Mouse (Mus musculus) CH12.LX (cell line): ENCODE measurements around the gene Asb13. TPM values are rescaled to one million over a fixed set of nuclear protein-coding genes. Genes with fewer than 3 reads are reported as not detected.
A peak's percentile ranks its signal among the peaks of the same experiment; 100 is the strongest.

ENCODE experiments used
- DNase-seq: peaks from one replicate; pipeline ENCODE4 v3.0.0-alpha.2; 2013; ENCODE audit errors: extremely low read depth
- H3K27ac ChIP-seq: 2 replicates; pipeline ENCODE4 v1.5.1; 2012; ENCODE audit warnings: low read depth, mild to moderate bottlenecking, control low read depth, moderate library complexity; ENCODE audit not compliant: insufficient read depth
- H3K27me3 ChIP-seq: replicated peaks from 2 replicates; pipeline ENCODE3; 2012; ENCODE audit warnings: inconsistent platforms
- H3K36me3 ChIP-seq, 2 experiments: replicated peaks in 1 of 2; 2 replicates each; pipeline versions ENCODE3 to v1.6.1; 2012; ENCODE audit warnings: inconsistent platforms in 1 of 2, low read length in 1 of 2, mild to moderate bottlenecking in 1 of 2, mixed read lengths in 1 of 2, moderate library complexity in 1 of 2; ENCODE audit not compliant: control insufficient read depth in 1 of 2, insufficient read depth in 1 of 2
- H3K4me1 ChIP-seq, 2 experiments: 2 replicates each; pipeline ENCODE4 v1.6.1; 2012; ENCODE audit warnings: inconsistent platforms in 1 of 2, moderate library complexity in 1 of 2; ENCODE audit not compliant: insufficient read depth in 2 of 2, control insufficient read depth in 1 of 2
- H3K4me2 ChIP-seq: 2 replicates; pipeline ENCODE4 v1.6.1; 2012; ENCODE audit warnings: low read depth, mild to moderate bottlenecking, control low read depth; ENCODE audit not compliant: poor library complexity, insufficient read depth, severe bottlenecking
- H3K4me3 ChIP-seq, 3 experiments: fragments of 150-350 bp in 1 of 3; sonication (generic) in 1 of 3; replicated peaks in 1 of 3; 2 replicates each; pipeline versions ENCODE3 to v1.5.1; 2011 to 2012; ENCODE audit warnings: low read depth in 2 of 3, low read length in 2 of 3, mild to moderate bottlenecking in 2 of 3, moderate library complexity in 2 of 3, control low read depth in 1 of 3, improper control_type of control experiment in 1 of 3, inconsistent platforms in 1 of 3, mixed read lengths in 1 of 3; ENCODE audit not compliant: poor library complexity in 1 of 3
- H3K79me2 ChIP-seq: replicated peaks from 2 replicates; pipeline ENCODE4 v1.6.1; 2012; ENCODE audit warnings: mild to moderate bottlenecking, moderate library complexity; ENCODE audit not compliant: control insufficient read depth, poor library complexity, insufficient read depth, severe bottlenecking; ENCODE audit errors: extremely low read depth
- H3K9ac ChIP-seq: 2 replicates; pipeline ENCODE4 v1.6.1; 2012; ENCODE audit warnings: low read depth, mild to moderate bottlenecking, control low read depth, moderate library complexity; ENCODE audit not compliant: insufficient read depth
- H3K9me3 ChIP-seq: replicated peaks from 2 replicates; pipeline ENCODE3; 2012; ENCODE audit warnings: low read length, inconsistent platforms, mixed read lengths
- BHLHE40 ChIP-seq: IDR thresholded peaks from 2 replicates; pipeline ENCODE4 v1.6.1; 2011; ENCODE audit warnings: mild to moderate bottlenecking, low read depth, low read length, improper control_type of control experiment
- CHD1 ChIP-seq: IDR thresholded peaks from 2 replicates; pipeline ENCODE4 v1.6.1; 2012; ENCODE audit warnings: low read depth, low read length, improper control_type of control experiment, inconsistent platforms
- CHD2 ChIP-seq: IDR thresholded peaks from 2 replicates; pipeline ENCODE4 v1.6.1; 2011; ENCODE audit warnings: low read length, improper control_type of control experiment
- CTCF ChIP-seq, 2 experiments: IDR thresholded peaks in 1 of 2; conservative IDR thresholded peaks in 1 of 2; 2 replicates each; pipeline ENCODE4 v1.5.1; 2011 to 2012; ENCODE audit warnings: low read depth in 2 of 2, low read length in 2 of 2, improper control_type of control experiment in 1 of 2, inconsistent platforms in 1 of 2, mild to moderate bottlenecking in 1 of 2, moderate library complexity in 1 of 2
- E2F4 ChIP-seq: IDR thresholded peaks from 2 replicates; pipeline ENCODE4 v1.6.1; 2011; ENCODE audit warnings: low read depth, low read length, improper control_type of control experiment; ENCODE audit not compliant: insufficient replicate concordance
- ELF1 ChIP-seq: IDR thresholded peaks from 2 replicates; pipeline ENCODE4 v1.6.1; 2014; ENCODE audit warnings: low read depth, mild to moderate bottlenecking, inconsistent platforms, low read length, improper control_type of control experiment
- EP300 ChIP-seq: IDR thresholded peaks from 2 replicates; pipeline ENCODE4 v1.6.1; 2011; ENCODE audit warnings: low read length, improper control_type of control experiment
- ETS1 ChIP-seq: conservative IDR thresholded peaks from 2 replicates; pipeline ENCODE4 v1.6.1; 2012; ENCODE audit warnings: low read depth, mild to moderate bottlenecking, inconsistent platforms, low read length, improper control_type of control experiment, moderate library complexity
- GABPA ChIP-seq: IDR thresholded peaks from 2 replicates; pipeline ENCODE4 v1.6.1; 2012; ENCODE audit warnings: low read depth, low read length, improper control_type of control experiment, inconsistent platforms; ENCODE audit not compliant: insufficient replicate concordance
- HCFC1 ChIP-seq: IDR thresholded peaks from 2 replicates; pipeline ENCODE4 v1.6.1; 2012; ENCODE audit warnings: low read depth, mild to moderate bottlenecking, inconsistent platforms, low read length, improper control_type of control experiment
- IRF4 ChIP-seq: IDR thresholded peaks from 2 replicates; pipeline ENCODE4 v1.6.1; 2014; ENCODE audit warnings: low read depth, mild to moderate bottlenecking, inconsistent platforms, low read length, improper control_type of control experiment
- JUN ChIP-seq: IDR thresholded peaks from 2 replicates; pipeline ENCODE4 v1.6.1; 2011; ENCODE audit warnings: low read depth, mild to moderate bottlenecking, low read length, improper control_type of control experiment, moderate library complexity; ENCODE audit not compliant: insufficient read depth
- JUND ChIP-seq: conservative IDR thresholded peaks from 2 replicates; pipeline ENCODE4 v1.6.1; 2011; ENCODE audit warnings: low read depth, low read length, improper control_type of control experiment
- KAT2A ChIP-seq: IDR thresholded peaks from 2 replicates; pipeline ENCODE4 v1.6.1; 2012; ENCODE audit warnings: low read length, improper control_type of control experiment, inconsistent platforms; ENCODE audit not compliant: insufficient replicate concordance
- MAFK ChIP-seq: IDR thresholded peaks from 2 replicates; pipeline ENCODE4 v1.6.1; 2011; ENCODE audit warnings: low read length, improper control_type of control experiment; ENCODE audit not compliant: insufficient replicate concordance
- MAX ChIP-seq: IDR thresholded peaks from 2 replicates; pipeline ENCODE4 v1.6.1; 2011; ENCODE audit warnings: low read length, improper control_type of control experiment
- MAZ ChIP-seq: IDR thresholded peaks from 2 replicates; pipeline ENCODE4 v1.6.1; 2012; ENCODE audit warnings: low read depth, mild to moderate bottlenecking, inconsistent platforms, low read length, improper control_type of control experiment, moderate library complexity
- MEF2A ChIP-seq: IDR thresholded peaks from 2 replicates; pipeline ENCODE4 v1.6.1; 2014; ENCODE audit warnings: low read depth, mild to moderate bottlenecking, inconsistent platforms, low read length, improper control_type of control experiment, borderline replicate concordance
- MXI1 ChIP-seq: IDR thresholded peaks from 2 replicates; pipeline ENCODE4 v1.6.1; 2011; ENCODE audit warnings: mild to moderate bottlenecking, low read depth, low read length, improper control_type of control experiment
- MYC ChIP-seq: IDR thresholded peaks from 2 replicates; pipeline ENCODE4 v1.6.1; 2011; ENCODE audit warnings: low read depth, mild to moderate bottlenecking, improper control_type of control experiment, low read length
- NELFE ChIP-seq: IDR thresholded peaks from 2 replicates; pipeline ENCODE4 v1.6.1; 2011; ENCODE audit warnings: low read depth, low read length, improper control_type of control experiment
- NRF1 ChIP-seq: IDR thresholded peaks from 2 replicates; pipeline ENCODE4 v1.6.1; 2014; ENCODE audit warnings: low read depth, mild to moderate bottlenecking, inconsistent platforms, low read length, improper control_type of control experiment, moderate library complexity
- PAX5 ChIP-seq: IDR thresholded peaks from 2 replicates; pipeline ENCODE4 v1.6.1; 2012; ENCODE audit warnings: low read length, inconsistent platforms, mixed read lengths
- POLR2A ChIP-seq: IDR thresholded peaks from 2 replicates; pipeline ENCODE4 v1.6.1; 2011; ENCODE audit warnings: low read depth, mild to moderate bottlenecking, improper control_type of control experiment, low read length
- POLR2AphosphoS2 ChIP-seq: IDR thresholded peaks from 2 replicates; pipeline ENCODE4 v1.6.1; 2011; ENCODE audit warnings: low read depth, low read length, improper control_type of control experiment
- RAD21 ChIP-seq: IDR thresholded peaks from 2 replicates; pipeline ENCODE4 v1.6.1; 2011; ENCODE audit warnings: low read depth, mild to moderate bottlenecking, low read length, improper control_type of control experiment, moderate library complexity
- RCOR1 ChIP-seq: conservative IDR thresholded peaks from 2 replicates; pipeline ENCODE4 v1.6.1; 2012; ENCODE audit warnings: low read depth, mild to moderate bottlenecking, inconsistent platforms, low read length, improper control_type of control experiment
- SIN3A ChIP-seq: IDR thresholded peaks from 2 replicates; pipeline ENCODE4 v1.6.1; 2012; ENCODE audit warnings: low read length, improper control_type of control experiment, inconsistent platforms
- SMC3 ChIP-seq: IDR thresholded peaks from 2 replicates; pipeline ENCODE4 v1.6.1; 2011; ENCODE audit warnings: low read depth, low read length, improper control_type of control experiment
- TBP ChIP-seq: conservative IDR thresholded peaks from 2 replicates; pipeline ENCODE4 v1.6.1; 2011; ENCODE audit warnings: low read depth, low read length, improper control_type of control experiment
- TCF12 ChIP-seq: IDR thresholded peaks from 2 replicates; pipeline ENCODE4 v1.6.1; 2014; ENCODE audit warnings: low read depth, mild to moderate bottlenecking, inconsistent platforms, low read length, improper control_type of control experiment
- UBTF ChIP-seq: IDR thresholded peaks from 2 replicates; pipeline ENCODE4 v1.6.1; 2012; ENCODE audit warnings: low read depth, mild to moderate bottlenecking, inconsistent platforms, low read length, improper control_type of control experiment, moderate library complexity
- USF1 ChIP-seq: IDR thresholded peaks from 2 replicates; pipeline ENCODE4 v1.6.1; 2014; ENCODE audit warnings: low read depth, mild to moderate bottlenecking, inconsistent platforms, low read length, improper control_type of control experiment
- USF2 ChIP-seq: conservative IDR thresholded peaks from 2 replicates; pipeline ENCODE4 v1.6.1; 2011; ENCODE audit warnings: low read depth, low read length, improper control_type of control experiment
- ZC3H11A ChIP-seq: IDR thresholded peaks from 2 replicates; pipeline ENCODE4 v1.6.1; 2012; ENCODE audit warnings: low read depth, mild to moderate bottlenecking, inconsistent platforms, low read length, improper control_type of control experiment
- ZKSCAN1 ChIP-seq: IDR thresholded peaks from 2 replicates; pipeline ENCODE4 v1.6.1; 2012; ENCODE audit warnings: low read depth, inconsistent platforms, low read length, improper control_type of control experiment, borderline replicate concordance
- ZMIZ1 ChIP-seq: IDR thresholded peaks from 2 replicates; pipeline ENCODE4 v1.6.1; 2012; ENCODE audit warnings: low read depth, mild to moderate bottlenecking, inconsistent platforms, low read length, improper control_type of control experiment
- ZNF384 ChIP-seq: IDR thresholded peaks from 2 replicates; pipeline ENCODE4 v1.6.1; 2012; ENCODE audit warnings: low read depth, low read length, improper control_type of control experiment, inconsistent platforms
- dilution Hi-C: fragments of 300-500 bp; cut with MboI; formaldehyde crosslinking; loops from 2 replicates; pipeline ENCODE4 v1.14.3; 2020; ENCODE audit warnings: low sequenced_read_pairs; ENCODE audit not compliant: extremely low pct_unique_long_range_greater_than_20kb, extremely low pct_ligation_motif_present
- in situ Hi-C: fragments of 300-500 bp; cut with MboI; formaldehyde crosslinking; loops from 3 replicates; pipeline ENCODE4 v1.14.3; 2019; ENCODE audit warnings: low sequenced_read_pairs, low pct_ligation_motif_present, low pct_unique_long_range_greater_than_20kb, mixed read lengths
- polyA plus RNA-seq: library from polyadenylated mRNA; unstranded; fragments of >175 nt; gene quantifications from 2 replicates; pipeline ENCODE4 v1.2.1, GENCODE M21; 2012; ENCODE audit warnings: low read depth; ENCODE audit not compliant: insufficient read length
- total RNA-seq, 2 experiments: library from RNA; depleted of rRNA; stranded (reverse); fragments of 300-350 nt in 1 of 2; fragments of >200 nt in 1 of 2; gene quantifications; 2 replicates each; pipeline ENCODE4 v1.2.3; 2012 to 2014

Asb13 gene
- total and polyA plus RNA-seq, 3 experiments: 0.78 to 2.0 (median 1.4) TPM

- in situ Hi-C loops (no loop called here), dilution Hi-C loops (no loop called here)
- TF ChIP-seq MXI1 (peak; percentile 86), NELFE (peak; percentile 89), POLR2A (peak; percentile 94), ETS1 (peak; percentile 93), CHD1 (no peak), ZMIZ1 (peak; percentile 80), TCF12 (peak; percentile 80; the same call in 1 of the 2 replicates), SIN3A (peak; percentile 79; the same call in 1 of the 2 replicates), ZKSCAN1 (no peak), BHLHE40 (peak; percentile 97), CHD2 (peak; percentile 100), E2F4 (no peak), MAFK (no peak), USF1 (no peak), ELF1 (peak; percentile 86), RCOR1 (0 out of 2 replicates have a peak, but pooled peaks have one; percentile 56), MAX (peak; percentile 96), JUN (no peak), PAX5 (no peak), HCFC1 (peak; percentile 86), GABPA (no peak), MAZ (no peak), ZNF384 (no peak), MYC (peak; percentile 87), POLR2AphosphoS2 (peak; percentile 84; the same call in 1 of the 2 replicates), NRF1 (peak; percentile 98), ZC3H11A (no peak), TBP (peak; percentile 93), RAD21 (no peak), USF2 (no peak), JUND (no peak), CTCF (conservative IDR thresholded peaks at IDR 0.05 in 1 of 2, IDR thresholded peaks at IDR 0.05 in 1 of 2; ENCODE audit: low read depth in 2 of 2, low read length in 2 of 2) (no peak), MEF2A (peak; percentile 73; the same call in 1 of the 2 replicates), IRF4 (peak; percentile 97), SMC3 (no peak), EP300 (peak; percentile 24; the same call in 1 of the 2 replicates), KAT2A (no peak), UBTF (peak; percentile 61; the same call in 1 of the 2 replicates)
- DNase-seq: peak; percentile 99
- Histone ChIP-seq H3K27ac (peak within 1 kb of the TSS; percentile 94), H3K79me2 (peaks cover 24% of the 10 kb centered on the region), H3K4me2 (peak within 1 kb of the TSS; percentile 53), H3K27me3 (no peaks in the 10 kb centered on the region), H3K9me3 (no peaks in the 10 kb centered on the region), H3K9ac (peak within 1 kb of the TSS; percentile 86), H3K4me3 (peak within 1 kb of the TSS; percentile 98 to 100 (median 99)), H3K36me3 (peaks cover 0 to 2% of the 10 kb centered on the region in 2 experiments), H3K4me1 (peaks cover 0 to 8% of the 10 kb centered on the region in 2 experiments; a peak in 2 of 4 replicates)
Observed at GRCm38 (mm10) chr13:3610795-3611438, 22.9 kb upstream of the Asb13 start, which contains the start of gene Fam208b. Gene Fam208b (minus strand): TSS chr13:3611108.
